Mouse (Mus musculus): Measurements from ENCODE around the gene Zmiz1.

The Zmiz1 gene

DNA sequence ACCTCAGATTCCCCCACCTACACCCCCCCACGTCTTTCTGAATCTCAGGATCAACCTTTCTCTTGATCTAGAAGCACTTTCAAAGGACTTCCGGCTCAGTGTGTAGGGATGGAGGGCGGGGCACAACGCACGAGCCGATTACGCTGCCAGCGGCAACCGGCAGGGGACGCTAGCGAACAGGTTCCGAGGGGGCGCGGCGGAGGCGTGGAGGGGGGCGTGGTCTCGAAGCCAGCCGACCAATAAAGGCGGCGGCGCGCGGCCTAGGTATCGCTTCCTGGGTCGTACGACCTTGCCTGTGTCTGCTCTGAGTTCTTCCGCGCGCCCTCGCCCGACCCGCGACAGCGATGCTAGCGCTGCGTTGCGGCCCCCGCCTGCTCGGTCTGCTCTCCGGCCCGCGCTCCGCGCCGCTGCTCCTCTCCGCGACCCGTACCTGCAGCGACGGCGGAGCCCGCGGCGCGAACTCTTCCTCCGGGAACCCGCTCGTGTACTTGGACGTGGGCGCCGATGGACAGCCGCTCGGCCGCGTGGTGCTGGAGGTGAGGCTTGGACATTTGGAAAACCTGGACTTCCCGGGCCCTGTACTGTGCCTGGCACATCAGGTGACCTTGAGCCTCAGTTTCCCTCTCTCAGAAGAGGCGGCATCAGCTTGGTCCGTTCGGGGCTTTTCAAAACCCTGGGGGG is 235.0 kb downstream of the Zmiz1 start, which contains the start of gene Ppif:
TSS of gene Ppif (plus strand) at position 267 of the 681 bp plus-strand sequence.
- peak; percentile 94 for DNase-seq (ENCODE audit: low spot score)

DNA sequence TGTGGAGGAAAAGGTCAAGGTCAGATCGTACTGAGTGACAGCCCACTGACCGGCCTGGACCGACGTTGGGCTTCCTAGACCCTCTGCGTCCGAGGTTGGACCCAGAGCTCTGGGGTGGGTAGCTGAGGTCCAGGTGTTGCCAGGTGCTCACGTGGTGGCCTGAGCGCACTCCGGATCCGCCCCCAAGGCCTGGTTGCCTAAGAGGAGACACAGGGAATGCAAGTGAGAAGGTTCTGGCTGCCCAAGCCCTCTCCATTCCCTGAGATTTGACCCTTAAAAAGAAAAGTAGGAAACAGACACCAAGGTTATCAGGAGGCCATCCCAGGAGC is 235.5 kb downstream of the Zmiz1 start:
- no peak for DNase-seq (ENCODE audit: low spot score)

DNA sequence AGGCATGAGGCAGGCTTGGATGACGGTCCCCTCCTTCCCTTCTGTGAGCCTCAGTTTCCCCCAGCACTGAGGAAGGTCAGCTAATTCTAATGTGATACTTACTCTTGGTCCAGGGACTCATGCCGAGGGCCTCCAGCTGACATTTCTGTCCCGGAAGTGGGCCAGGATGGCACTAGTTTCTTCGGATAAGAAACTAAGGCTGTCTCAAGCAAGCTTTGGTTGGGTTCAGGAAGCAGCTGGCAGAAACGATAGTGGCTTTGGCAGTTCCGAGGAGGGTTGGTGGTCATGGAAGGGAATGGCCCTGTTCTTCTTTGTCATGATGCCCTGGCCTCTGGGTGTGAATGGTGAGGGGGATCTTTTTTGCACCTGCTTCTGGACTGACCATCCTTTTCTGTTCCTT is 236.1 kb downstream of the Zmiz1 start:
- no peak for DNase-seq (ENCODE audit: low spot score)

DNA sequence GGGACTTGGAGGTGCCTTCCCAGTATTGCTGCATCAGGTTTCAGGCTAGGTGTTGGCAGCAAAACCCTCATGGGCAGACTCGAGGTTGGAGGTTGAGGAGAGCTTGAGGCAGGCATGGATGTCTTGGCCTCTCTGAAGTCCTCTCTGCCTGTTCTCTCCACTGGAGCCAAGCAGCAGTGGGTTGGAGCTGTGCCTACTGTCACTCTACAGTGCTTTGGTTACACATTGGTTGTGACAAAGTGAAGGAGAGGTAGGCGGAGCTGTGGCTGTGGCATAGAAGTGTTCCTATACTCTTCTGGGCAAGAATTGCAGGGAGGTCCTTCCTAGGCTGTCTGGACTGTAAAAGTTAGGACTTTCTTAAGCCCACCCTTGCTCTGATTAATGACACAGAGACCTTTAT is 237.4 kb downstream of the Zmiz1 start:
- no peak for DNase-seq (ENCODE audit: low spot score)

DNA sequence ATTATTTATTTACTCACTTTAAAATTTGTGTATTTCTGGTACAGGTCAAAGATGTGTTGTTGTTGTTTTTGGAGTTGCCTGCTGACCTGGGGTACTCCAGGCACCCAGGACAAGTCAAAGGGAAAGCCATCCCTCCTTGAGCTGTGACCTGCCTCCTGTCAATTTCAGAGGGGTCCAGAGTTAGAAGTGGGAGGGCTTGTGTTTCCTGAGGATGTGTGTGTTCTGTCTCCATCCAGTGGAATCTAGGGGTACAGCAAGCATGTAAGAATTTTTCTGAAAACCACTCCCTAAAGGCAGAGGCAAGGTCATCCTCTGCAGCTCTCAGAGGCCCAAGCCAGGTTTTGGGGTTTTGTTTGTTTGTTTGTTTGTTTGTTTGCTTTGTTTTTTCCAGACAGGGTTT is 243.0 kb downstream of the Zmiz1 start:
- no peak for DNase-seq (ENCODE audit: low spot score)

DNA sequence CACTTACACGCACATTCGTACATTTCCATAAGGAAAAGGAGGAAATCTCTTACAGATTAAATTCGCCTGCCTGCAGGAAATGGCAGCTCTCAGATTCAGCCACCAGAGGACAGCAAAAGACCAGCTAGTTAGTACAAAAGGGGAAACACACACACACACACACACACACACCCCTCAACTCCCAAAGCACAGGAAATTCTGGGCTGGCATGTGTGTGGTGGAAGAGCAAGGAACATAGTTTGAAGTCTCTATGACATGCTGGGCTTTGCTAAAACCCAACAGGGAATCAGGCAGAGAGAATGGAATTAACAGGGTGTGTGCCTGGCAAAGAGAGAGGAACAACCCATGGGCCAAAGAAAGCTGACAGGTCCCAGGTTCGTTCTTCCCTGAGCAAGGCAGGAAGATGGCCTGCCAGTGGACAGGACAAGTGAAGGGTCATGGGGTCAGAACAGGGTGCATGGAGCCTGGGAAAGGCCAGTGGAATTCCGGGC is 248.8 kb downstream of the Zmiz1 start:
- no peak for DNase-seq (ENCODE audit: low spot score)

DNA sequence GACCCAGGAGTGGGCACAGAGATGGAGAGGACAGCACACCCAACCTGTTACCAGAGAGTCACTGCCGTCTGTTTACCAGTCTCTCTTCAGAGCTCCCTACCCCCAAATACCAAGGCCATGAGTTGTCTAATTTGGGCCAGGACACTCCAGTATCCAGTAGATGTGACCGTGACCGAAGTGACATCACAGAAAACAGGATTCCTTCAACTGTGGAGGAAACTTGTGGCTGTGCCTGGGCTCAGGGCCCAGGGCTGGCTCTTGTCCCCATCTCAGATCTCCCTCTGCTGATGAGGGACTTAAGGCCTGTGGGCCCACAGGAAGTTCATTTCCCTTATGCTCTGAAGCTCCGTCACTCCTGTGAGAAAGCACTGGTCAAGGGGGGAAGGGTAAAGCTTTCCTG is 249.5 kb downstream of the Zmiz1 start:
- DNase-seq (ENCODE audit: low spot score), result no peak

DNA sequence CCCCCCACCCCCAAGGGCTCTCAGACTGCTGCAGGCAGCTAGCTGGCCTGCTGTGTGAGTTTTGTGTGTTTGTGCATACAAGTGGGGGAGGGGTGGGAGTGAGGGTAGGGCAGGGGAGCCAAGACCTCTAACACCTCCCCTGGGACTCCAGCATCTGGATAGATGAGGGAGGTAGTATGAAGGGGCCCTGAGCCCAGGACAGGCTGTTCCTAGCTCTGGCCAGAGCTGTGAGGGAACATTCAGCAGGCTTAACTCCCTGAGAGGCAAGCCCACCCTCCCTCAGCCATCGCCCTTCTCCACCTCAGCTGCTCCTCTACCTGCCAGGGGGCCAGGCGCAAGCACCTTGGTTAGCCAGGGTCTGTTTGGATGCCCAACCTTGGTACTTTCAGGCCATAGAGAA is 249.9 kb downstream of the Zmiz1 start:
- no peak for DNase-seq (ENCODE audit: low spot score)

DNA sequence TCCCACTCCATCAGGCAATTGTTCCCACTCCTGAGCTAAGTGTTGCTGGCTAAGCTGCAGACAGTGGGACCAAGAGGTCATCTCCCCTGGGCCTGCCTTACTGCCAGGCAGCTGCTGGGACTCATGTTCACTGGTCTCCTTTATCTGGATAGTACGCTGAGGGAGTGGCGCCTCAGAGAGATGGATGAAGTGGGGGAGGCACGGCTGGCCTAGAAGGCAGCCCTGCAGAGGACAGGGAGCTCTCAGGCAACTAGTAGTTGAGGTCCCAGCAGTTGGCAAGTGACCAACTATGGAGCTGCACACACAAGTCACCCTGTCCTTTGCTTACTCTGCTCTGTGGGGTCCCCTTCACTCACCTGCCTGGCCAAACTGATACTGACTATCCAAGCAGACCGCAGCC is 251.1 kb downstream of the Zmiz1 start:
- DNase-seq (ENCODE audit: low spot score), result no peak

DNA sequence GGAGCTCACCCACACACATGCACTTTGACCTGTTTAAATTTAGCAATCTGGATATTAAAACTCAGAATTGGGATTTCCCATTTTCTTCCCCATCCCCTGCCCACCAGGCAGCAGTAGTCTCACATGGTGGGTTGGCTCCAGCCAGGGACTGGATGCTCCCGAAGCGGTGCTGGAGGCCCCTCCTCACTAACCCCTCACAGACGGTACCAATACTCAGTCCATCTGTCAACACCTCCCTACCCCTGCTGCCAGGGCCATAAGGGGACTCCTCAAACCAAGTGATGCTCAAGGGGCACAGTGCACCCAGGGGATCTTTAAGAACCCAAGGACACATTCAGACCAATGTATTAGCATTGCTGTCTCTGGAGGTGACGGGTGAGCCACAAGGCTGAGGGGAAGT is 251.7 kb downstream of the Zmiz1 start:
- DNase-seq (ENCODE audit: low spot score), result no peak

DNA sequence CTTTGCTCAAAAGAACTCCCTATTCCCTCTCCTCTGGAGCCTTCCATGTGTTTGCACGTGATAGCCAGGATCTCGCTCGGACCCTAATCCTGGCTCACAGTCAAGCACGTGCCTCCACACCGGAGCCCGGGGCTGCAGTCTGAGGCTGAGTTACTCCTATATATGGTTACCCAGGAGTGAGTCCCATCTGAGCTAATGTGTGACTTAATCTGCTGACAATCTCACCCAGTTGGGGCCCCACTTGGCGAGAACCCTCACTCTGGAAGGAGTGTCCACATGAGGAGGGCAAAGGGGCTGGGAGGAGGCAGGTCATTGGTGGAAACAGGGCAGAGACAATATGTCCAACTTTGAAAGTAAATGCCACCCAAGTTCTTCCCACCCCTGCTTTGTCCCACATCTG is 252.2 kb downstream of the Zmiz1 start:
- DNase-seq (ENCODE audit: low spot score), result no peak

DNA sequence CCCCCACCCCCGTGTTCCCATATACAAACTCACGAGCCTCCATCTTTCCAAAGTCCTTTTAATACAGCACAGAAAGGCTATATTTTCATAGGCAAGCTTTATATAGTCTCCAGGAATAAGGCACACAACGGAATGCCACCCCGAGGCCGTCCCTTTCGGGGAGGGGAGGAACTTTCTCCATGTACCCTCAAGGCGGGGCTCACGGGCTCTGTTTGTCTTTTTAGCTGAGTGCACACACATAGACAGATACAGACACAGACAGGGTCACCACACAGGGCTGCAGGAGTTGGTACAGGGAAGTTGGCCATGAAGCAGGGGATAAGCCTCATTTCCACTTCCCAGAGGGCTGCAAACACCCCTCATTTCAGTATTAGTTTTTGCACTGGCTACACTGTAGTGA is 252.6 kb downstream of the Zmiz1 start:
- DNase-seq (ENCODE audit: low spot score), result no peak

DNA sequence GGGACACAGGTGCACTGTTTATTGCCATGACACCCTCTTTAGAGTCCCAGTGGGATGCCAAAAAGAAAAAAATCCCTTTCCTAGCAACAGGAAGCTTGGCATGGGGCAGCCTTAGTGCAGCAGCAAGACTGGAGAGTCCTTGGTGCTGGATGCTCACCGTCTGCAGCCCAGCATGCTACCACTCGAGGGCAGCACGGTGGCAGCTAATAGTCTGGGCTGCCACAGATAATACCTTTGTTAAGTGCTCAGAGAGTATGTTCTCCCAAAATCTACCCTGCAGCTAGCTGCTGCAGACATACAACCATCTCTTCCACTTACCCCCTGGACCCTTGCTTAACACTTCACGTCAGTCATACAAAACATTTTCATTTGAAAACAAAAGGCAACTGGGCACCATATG is 254.5 kb downstream of the Zmiz1 start:
- no peak for DNase-seq (ENCODE audit: low spot score)

Measured in urinary bladder, postnatal 10 days (tissue).